Mouse (Mus musculus): ENCODE results near the gene Csnk2a1. TPM values are rescaled to one million over a fixed set of nuclear protein-coding genes. Genes with fewer than 3 reads are reported as not detected.
"Not testable (repeated sequence)": the region's sequence is repeated elsewhere in the genome, so short reads cannot be mapped to it uniquely, and the experiment has no call there.

Csnk2a1 gene
- total and polyA plus RNA-seq, 2 experiments, result 20.7 to 99.9 TPM

DNA sequence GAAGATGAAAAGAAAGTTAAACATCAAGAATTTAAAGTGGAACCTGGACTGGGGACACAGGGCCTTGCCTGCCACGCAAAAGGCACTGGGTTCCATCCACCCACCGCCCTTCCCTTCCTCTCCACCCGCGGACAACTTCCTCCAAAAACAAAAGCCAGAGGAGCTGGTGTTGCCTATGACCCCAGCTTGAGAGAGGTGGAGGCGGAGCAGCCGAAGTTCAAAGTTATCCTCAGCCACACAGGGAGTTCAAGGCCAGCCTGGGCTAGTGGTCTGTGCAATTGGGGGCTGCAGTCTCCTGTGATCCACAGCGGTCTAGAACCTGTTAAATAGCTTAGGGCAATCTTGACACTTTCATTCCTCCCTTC, 33.3 kb upstream of the Csnk2a1 start:
- DNase-seq (ENCODE audit: extremely low read depth, low read depth, low spot score), result no peak
- no peaks in the 10 kb centered on the region for H3K36me3 ChIP-seq (ENCODE audit: control insufficient read depth, insufficient read depth, low read length)
- no peak overlapping the region for H3K9ac ChIP-seq (ENCODE audit: low read depth, low read length)
- no peaks in the 10 kb centered on the region for H3K27me3 ChIP-seq (ENCODE audit: control insufficient read depth, insufficient read depth, low read length)
- WGBS, result 67% methylated on average over 7 of the region's 7 CpGs
- no peak for TF ChIP-seq POLR2A (IDR thresholded peaks at IDR 0.05; ENCODE audit: extremely low read depth, insufficient read depth, low read length)
- no peak for TF ChIP-seq CTCF (IDR thresholded peaks at IDR 0.05; ENCODE audit: low read depth, low read length)
- H3K79me2 ChIP-seq (ENCODE audit: control insufficient read depth, insufficient read depth, low read length), result no peaks in the 10 kb centered on the region
- H3K4me3 ChIP-seq (ENCODE audit: insufficient read depth, low read depth, low read length), result no peak overlapping the region
- H3K4me1 ChIP-seq (ENCODE audit: control insufficient read depth, insufficient read depth, low read length), result no peaks in the 10 kb centered on the region
- H3K27ac ChIP-seq (replicated peaks; ENCODE audit: insufficient read depth, low read depth, low read length), result no peak overlapping the region

DNA sequence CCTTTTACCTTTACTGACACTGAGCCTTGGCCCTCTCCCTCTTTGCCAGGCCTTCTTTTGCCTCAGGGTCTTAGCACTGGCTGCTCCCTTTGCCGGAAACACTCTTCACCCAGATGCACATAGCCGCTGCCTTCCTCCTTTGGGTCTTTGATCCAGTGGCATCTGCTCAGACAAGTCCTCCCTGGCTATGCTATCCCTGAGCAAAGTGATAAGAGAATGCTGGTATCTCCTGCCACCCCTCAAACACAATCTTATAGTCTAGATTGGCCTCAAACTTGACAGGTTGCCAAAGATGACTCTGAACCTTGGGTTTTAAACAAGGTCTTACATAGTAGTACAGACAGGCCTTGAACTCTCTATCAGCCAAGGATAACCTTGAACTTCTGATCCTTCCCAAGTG, 32.1 kb upstream of the Csnk2a1 start:
- WGBS, result 95% methylated on average over 2 of the region's 2 CpGs
- TF ChIP-seq POLR2A (IDR thresholded peaks at IDR 0.05; ENCODE audit: extremely low read depth, insufficient read depth, low read length) (no peak), CTCF (IDR thresholded peaks at IDR 0.05; ENCODE audit: low read depth, low read length) (no peak)
- H3K9ac ChIP-seq (ENCODE audit: low read depth, low read length), result no peak overlapping the region
- no peaks in the 10 kb centered on the region for H3K36me3 ChIP-seq (ENCODE audit: control insufficient read depth, insufficient read depth, low read length)
- no peak overlapping the region for H3K4me3 ChIP-seq (ENCODE audit: insufficient read depth, low read depth, low read length)
- H3K27me3 ChIP-seq (ENCODE audit: control insufficient read depth, insufficient read depth, low read length), result no peaks in the 10 kb centered on the region
- H3K27ac ChIP-seq (replicated peaks; ENCODE audit: insufficient read depth, low read depth, low read length), result no peak overlapping the region
- no peaks in the 10 kb centered on the region for H3K4me1 ChIP-seq (ENCODE audit: control insufficient read depth, insufficient read depth, low read length)
- H3K79me2 ChIP-seq (ENCODE audit: control insufficient read depth, insufficient read depth, low read length), result no peaks in the 10 kb centered on the region
- DNase-seq (ENCODE audit: extremely low read depth, low read depth, low spot score), result no peak

DNA sequence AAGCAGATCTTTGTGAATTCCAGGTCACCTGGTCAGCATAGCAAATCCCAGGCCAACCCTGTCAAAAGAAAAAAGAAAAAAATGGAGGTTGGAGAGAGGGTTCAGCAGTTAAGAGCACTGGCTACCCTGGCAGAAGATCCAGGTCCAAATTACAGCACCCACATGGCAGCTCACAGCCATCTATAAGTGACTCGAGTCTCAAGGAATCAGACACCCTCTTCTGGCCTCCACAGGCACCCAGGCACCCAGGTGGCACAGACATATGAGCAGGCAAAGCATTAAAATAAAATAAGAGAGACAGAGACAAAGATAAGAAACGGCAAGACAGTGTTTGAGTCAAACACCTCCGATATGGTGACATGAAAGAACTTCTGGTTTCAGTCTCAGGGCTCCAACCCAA, 29.7 kb upstream of the Csnk2a1 start:
- 42% methylated on average over 3 of the region's 3 CpGs for WGBS

DNA sequence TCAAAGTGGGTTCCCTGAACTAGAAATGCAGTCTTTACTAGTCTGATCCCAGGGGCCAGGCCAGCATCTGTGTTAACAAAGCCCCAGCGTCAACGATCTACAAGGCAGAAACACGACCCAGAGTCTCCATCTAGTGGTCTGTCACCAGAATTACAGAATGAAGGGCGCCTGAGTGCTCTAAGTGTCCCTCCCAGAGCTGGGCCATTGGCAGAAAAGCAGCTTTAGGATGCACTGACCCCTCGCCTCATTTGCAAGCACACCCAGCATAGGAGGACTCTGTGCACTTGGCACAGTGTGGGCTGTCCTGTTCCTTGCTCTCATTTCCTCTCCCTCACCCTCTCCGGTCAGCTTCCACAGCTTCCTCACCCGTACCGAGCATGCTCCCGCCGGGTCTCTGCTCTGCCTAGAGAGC, 29.3 kb upstream of the Csnk2a1 start:
- 44% methylated on average over 10 of the region's 10 CpGs for WGBS
- Histone ChIP-seq H3K27ac (replicated peaks; ENCODE audit: insufficient read depth, low read depth, low read length) (no peak overlapping the region), H3K4me1 (ENCODE audit: control insufficient read depth, insufficient read depth, low read length) (no peaks in the 10 kb centered on the region), H3K36me3 (ENCODE audit: control insufficient read depth, insufficient read depth, low read length) (no peaks in the 10 kb centered on the region), H3K9ac (ENCODE audit: low read depth, low read length) (no peak overlapping the region), H3K27me3 (ENCODE audit: control insufficient read depth, insufficient read depth, low read length) (no peaks in the 10 kb centered on the region), H3K4me3 (ENCODE audit: insufficient read depth, low read depth, low read length) (no peak overlapping the region), H3K79me2 (ENCODE audit: control insufficient read depth, insufficient read depth, low read length) (no peaks in the 10 kb centered on the region)
- peak; percentile 53 for DNase-seq (ENCODE audit: extremely low read depth, low read depth, low spot score)
- TF ChIP-seq CTCF (IDR thresholded peaks at IDR 0.05; ENCODE audit: low read depth, low read length) (peak; percentile 68), POLR2A (IDR thresholded peaks at IDR 0.05; ENCODE audit: extremely low read depth, insufficient read depth, low read length) (no peak)

More for the DNA sequence above, 29.7 kb upstream of the Csnk2a1 start:
- TF ChIP-seq CTCF (IDR thresholded peaks at IDR 0.05; ENCODE audit: low read depth, low read length) (no peak), POLR2A (IDR thresholded peaks at IDR 0.05; ENCODE audit: extremely low read depth, insufficient read depth, low read length) (no peak)
- no peaks in the 10 kb centered on the region for H3K79me2 ChIP-seq (ENCODE audit: control insufficient read depth, insufficient read depth, low read length)
- no peaks in the 10 kb centered on the region for H3K36me3 ChIP-seq (ENCODE audit: control insufficient read depth, insufficient read depth, low read length)
- no peaks in the 10 kb centered on the region for H3K4me1 ChIP-seq (ENCODE audit: control insufficient read depth, insufficient read depth, low read length)
- no peak overlapping the region for H3K27ac ChIP-seq (replicated peaks; ENCODE audit: insufficient read depth, low read depth, low read length)
- H3K9ac ChIP-seq (ENCODE audit: low read depth, low read length), result no peak overlapping the region
- DNase-seq (ENCODE audit: extremely low read depth, low read depth, low spot score), result no peak
- no peaks in the 10 kb centered on the region for H3K27me3 ChIP-seq (ENCODE audit: control insufficient read depth, insufficient read depth, low read length)
- H3K4me3 ChIP-seq (ENCODE audit: insufficient read depth, low read depth, low read length), result no peak overlapping the region

DNA sequence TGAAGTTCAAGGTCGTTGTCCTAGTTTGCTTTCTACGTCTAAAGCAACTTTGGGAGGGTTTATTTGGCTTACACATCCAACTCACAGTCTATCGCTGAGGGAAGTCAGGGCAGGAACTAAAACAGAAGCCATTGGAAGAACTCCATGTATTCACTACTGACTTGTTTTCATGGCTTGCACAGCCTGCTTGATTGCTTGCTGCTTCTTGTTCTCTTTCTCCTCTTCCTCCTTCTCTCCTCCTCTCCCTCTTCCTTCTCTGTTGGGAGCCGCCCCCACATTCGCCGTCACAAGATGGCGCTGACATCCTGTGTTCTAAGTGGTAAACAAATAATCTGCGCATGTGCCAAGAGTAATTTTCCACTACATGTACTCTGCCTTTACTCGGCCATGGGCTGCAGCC, 20.5 kb upstream of the Csnk2a1 start:
- H3K27me3 ChIP-seq (ENCODE audit: control insufficient read depth, insufficient read depth, low read length); H3K36me3 ChIP-seq (ENCODE audit: control insufficient read depth, insufficient read depth, low read length): not testable (repeated sequence)
- 78% methylated on average over 7 of the region's 9 CpGs for WGBS

DNA sequence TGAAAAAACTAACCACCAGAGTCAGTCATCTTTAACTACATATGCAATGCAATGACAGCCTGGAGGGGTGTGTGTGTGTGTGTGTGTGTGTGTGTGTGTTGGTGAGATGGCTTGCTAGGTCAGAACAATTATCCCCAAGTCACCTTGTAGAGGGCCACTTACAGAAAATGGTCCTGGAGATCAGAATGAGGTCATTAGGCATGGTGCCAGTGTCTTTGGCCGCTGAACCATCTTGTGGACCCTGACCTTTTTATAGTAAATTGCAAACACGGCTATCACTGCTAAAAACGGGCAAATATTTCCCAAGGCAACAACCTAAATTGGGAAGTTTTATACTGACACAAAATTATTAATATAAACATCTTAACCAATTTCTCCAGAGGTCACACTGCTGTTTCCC, 14.8 kb upstream of the Csnk2a1 start:
- Histone ChIP-seq H3K36me3 (ENCODE audit: control insufficient read depth, insufficient read depth, low read length) (no peaks in the 10 kb centered on the region), H3K27ac (replicated peaks; ENCODE audit: insufficient read depth, low read depth, low read length) (no peak overlapping the region), H3K9ac (ENCODE audit: low read depth, low read length) (no peak overlapping the region), H3K79me2 (ENCODE audit: control insufficient read depth, insufficient read depth, low read length) (no peaks in the 10 kb centered on the region), H3K4me1 (ENCODE audit: control insufficient read depth, insufficient read depth, low read length) (no peaks in the 10 kb centered on the region), H3K4me3 (ENCODE audit: insufficient read depth, low read depth, low read length) (no peak overlapping the region), H3K27me3 (ENCODE audit: control insufficient read depth, insufficient read depth, low read length) (no peaks in the 10 kb centered on the region)
- no peak for TF ChIP-seq CTCF (IDR thresholded peaks at IDR 0.05; ENCODE audit: low read depth, low read length)
- TF ChIP-seq POLR2A (IDR thresholded peaks at IDR 0.05; ENCODE audit: extremely low read depth, insufficient read depth, low read length), result no peak
- DNase-seq (ENCODE audit: extremely low read depth, low read depth, low spot score), result no peak
- 11% methylated on average over 3 of the region's 3 CpGs for WGBS

More for the DNA sequence above, 20.5 kb upstream of the Csnk2a1 start:
- not testable (repeated sequence) for H3K79me2 ChIP-seq (ENCODE audit: control insufficient read depth, insufficient read depth, low read length); DNase-seq (ENCODE audit: extremely low read depth, low read depth, low spot score); H3K4me3 ChIP-seq (ENCODE audit: insufficient read depth, low read depth, low read length); H3K27ac ChIP-seq (replicated peaks; ENCODE audit: insufficient read depth, low read depth, low read length); H3K9ac ChIP-seq (ENCODE audit: low read depth, low read length); H3K4me1 ChIP-seq (ENCODE audit: control insufficient read depth, insufficient read depth, low read length)
